Mouse (Mus musculus): ENCODE results near the gene Ebf1. TPM values are rescaled to one million over a fixed set of nuclear protein-coding genes. Genes with fewer than 3 reads are reported as not detected.

Gene Ebf1
- polyA plus RNA-seq, 1 experiment = not detected

GRCm38 (mm10) chr11:44949140-44949539, 332.0 kb downstream of the Ebf1 start:
- no peak overlapping the region for H3K27ac ChIP-seq (ENCODE audit: insufficient read depth, low read depth, low read length)
- 88% methylated on average over 3 of the region's 3 CpGs for WGBS
- no peaks in the 10 kb centered on the region for H3K4me1 ChIP-seq (ENCODE audit: control insufficient read depth, insufficient read depth, low read length)
- H3K4me3 ChIP-seq (ENCODE audit: insufficient read depth, low read depth, low read length) = no peak overlapping the region
- no peak for TF ChIP-seq CTCF (IDR thresholded peaks at IDR 0.05; ENCODE audit: insufficient read depth, low read depth, low read length)
- TF ChIP-seq POLR2A (IDR thresholded peaks at IDR 0.05; ENCODE audit: insufficient read depth, low read depth, low read length) = no peak

- H3K4me3 ChIP-seq (ENCODE audit: insufficient read depth, low read depth, low read length) = no peak overlapping the region
- TF ChIP-seq CTCF (IDR thresholded peaks at IDR 0.05; ENCODE audit: insufficient read depth, low read depth, low read length) (no peak), POLR2A (IDR thresholded peaks at IDR 0.05; ENCODE audit: insufficient read depth, low read depth, low read length) (no peak)
- no peak overlapping the region for H3K27ac ChIP-seq (ENCODE audit: insufficient read depth, low read depth, low read length)
- H3K4me1 ChIP-seq (ENCODE audit: control insufficient read depth, insufficient read depth, low read length) = no peaks in the 10 kb centered on the region
- 97% methylated on average over 9 of the region's 9 CpGs for WGBS
Observed at GRCm38 (mm10) chr11:44950319-44950718, 333.2 kb downstream of the Ebf1 start.

DNA sequence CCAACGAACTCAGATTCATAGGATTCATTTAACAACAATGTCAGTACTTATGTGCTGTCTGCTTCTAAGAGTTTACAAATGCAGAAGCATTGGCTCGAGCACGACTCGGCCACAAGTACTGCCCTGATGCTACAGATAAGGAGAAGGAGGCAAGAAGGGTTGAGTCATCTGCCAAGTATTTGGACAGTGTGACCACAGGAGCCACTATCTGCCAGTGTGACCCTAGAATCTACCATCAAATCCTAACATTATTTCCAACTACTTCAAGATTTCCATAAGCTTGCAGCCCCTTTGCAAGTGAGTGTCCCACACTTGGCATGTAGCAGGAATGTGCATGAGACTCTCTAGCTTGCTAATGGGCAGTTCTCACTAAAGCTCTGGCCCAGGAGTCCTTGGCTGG, 334.4 kb downstream of the Ebf1 start:
- WGBS = 92% methylated on average over 4 of the region's 4 CpGs
- no peaks in the 10 kb centered on the region for H3K4me1 ChIP-seq (ENCODE audit: control insufficient read depth, insufficient read depth, low read length)
- no peak overlapping the region for H3K4me3 ChIP-seq (ENCODE audit: insufficient read depth, low read depth, low read length)
- TF ChIP-seq CTCF (IDR thresholded peaks at IDR 0.05; ENCODE audit: insufficient read depth, low read depth, low read length) (no peak), POLR2A (IDR thresholded peaks at IDR 0.05; ENCODE audit: insufficient read depth, low read depth, low read length) (no peak)
- no peak overlapping the region for H3K27ac ChIP-seq (ENCODE audit: insufficient read depth, low read depth, low read length)

DNA sequence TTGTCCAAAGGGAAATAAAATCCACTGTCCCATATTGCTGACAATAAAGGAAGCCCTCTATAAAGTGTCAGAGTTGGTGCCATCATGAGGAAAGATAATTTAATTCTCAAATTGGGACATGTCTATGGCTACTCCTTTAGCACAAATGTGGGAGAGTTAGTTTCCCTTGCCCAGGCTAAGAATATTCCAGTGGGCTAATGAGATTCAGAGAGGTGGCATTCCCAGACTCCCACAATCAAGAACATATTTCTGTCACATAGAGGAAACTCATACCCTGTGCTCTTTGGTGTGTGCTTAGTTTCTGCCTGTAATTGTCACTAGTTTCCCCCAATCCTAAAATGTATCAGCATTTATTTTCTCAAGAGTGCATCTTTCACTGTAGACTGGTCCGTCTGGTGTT, 336.2 kb downstream of the Ebf1 start:
- 92% methylated on average over 1 of the region's 1 CpGs for WGBS
- no peak overlapping the region for H3K27ac ChIP-seq (ENCODE audit: insufficient read depth, low read depth, low read length)
- H3K4me3 ChIP-seq (ENCODE audit: insufficient read depth, low read depth, low read length) = no peak overlapping the region
- TF ChIP-seq POLR2A (IDR thresholded peaks at IDR 0.05; ENCODE audit: insufficient read depth, low read depth, low read length) = no peak
- no peak for TF ChIP-seq CTCF (IDR thresholded peaks at IDR 0.05; ENCODE audit: insufficient read depth, low read depth, low read length)
- no peaks in the 10 kb centered on the region for H3K4me1 ChIP-seq (ENCODE audit: control insufficient read depth, insufficient read depth, low read length)

GRCm38 (mm10) chr11:44953863-44954262, 336.7 kb downstream of the Ebf1 start:
- WGBS = 92% methylated on average over 11 of the region's 11 CpGs
- no peak overlapping the region for H3K4me3 ChIP-seq (ENCODE audit: insufficient read depth, low read depth, low read length)

GRCm38 (mm10) chr11:44954362-44954761, 337.2 kb downstream of the Ebf1 start:
- Histone ChIP-seq H3K4me3 (ENCODE audit: insufficient read depth, low read depth, low read length) (no peak overlapping the region), H3K4me1 (ENCODE audit: control insufficient read depth, insufficient read depth, low read length) (no peaks in the 10 kb centered on the region), H3K27ac (ENCODE audit: insufficient read depth, low read depth, low read length) (no peak overlapping the region)
- no peak for TF ChIP-seq CTCF (IDR thresholded peaks at IDR 0.05; ENCODE audit: insufficient read depth, low read depth, low read length)
- no peak for TF ChIP-seq POLR2A (IDR thresholded peaks at IDR 0.05; ENCODE audit: insufficient read depth, low read depth, low read length)
- WGBS = 94% methylated on average over 7 of the region's 7 CpGs

More at GRCm38 (mm10) chr11:44953863-44954262, 336.7 kb downstream of the Ebf1 start:
- no peak overlapping the region for H3K27ac ChIP-seq (ENCODE audit: insufficient read depth, low read depth, low read length)
- TF ChIP-seq CTCF (IDR thresholded peaks at IDR 0.05; ENCODE audit: insufficient read depth, low read depth, low read length) = no peak
- no peak for TF ChIP-seq POLR2A (IDR thresholded peaks at IDR 0.05; ENCODE audit: insufficient read depth, low read depth, low read length)
- H3K4me1 ChIP-seq (ENCODE audit: control insufficient read depth, insufficient read depth, low read length) = no peaks in the 10 kb centered on the region

DNA sequence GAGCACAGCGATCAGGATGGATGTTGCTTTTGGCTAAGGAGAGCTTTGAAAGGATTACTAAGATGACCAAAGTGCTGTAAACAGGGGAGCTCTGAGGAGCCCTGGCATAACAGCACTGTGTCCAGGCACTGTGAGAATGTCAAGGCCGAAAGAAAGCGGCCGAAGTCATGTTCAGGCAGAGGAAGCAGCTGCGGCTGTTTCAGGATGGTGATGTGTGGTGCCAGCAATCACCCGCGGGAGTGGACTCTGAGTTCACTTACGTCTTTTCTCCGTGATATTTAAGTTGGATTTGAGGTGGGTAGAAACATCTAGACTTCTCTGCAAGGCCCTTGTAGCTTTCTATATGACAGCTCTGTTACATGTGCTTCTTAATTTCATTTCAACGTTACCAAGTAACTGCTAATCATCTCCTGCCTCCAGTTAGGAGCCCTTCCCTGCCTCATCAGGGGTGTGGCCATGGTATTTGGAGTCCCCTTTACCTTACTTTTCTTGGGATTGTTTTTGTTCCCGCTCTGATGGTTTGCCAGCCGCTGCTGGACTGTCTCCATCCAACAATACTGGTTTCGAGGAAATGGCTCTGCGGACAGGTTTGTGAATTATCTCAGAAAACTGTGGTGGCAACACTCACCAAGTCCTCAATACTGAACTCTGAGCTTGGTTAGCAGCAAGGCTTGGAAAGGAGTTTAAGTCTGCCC, 345.8 kb downstream of the Ebf1 start:
- no peak overlapping the region for H3K4me3 ChIP-seq (ENCODE audit: insufficient read depth, low read depth, low read length)
- no peak overlapping the region for H3K27ac ChIP-seq (ENCODE audit: insufficient read depth, low read depth, low read length)
- 90% methylated on average over 14 of the region's 14 CpGs for WGBS
- TF ChIP-seq POLR2A (IDR thresholded peaks at IDR 0.05; ENCODE audit: insufficient read depth, low read depth, low read length) = no peak
- TF ChIP-seq CTCF (IDR thresholded peaks at IDR 0.05; ENCODE audit: insufficient read depth, low read depth, low read length) = no peak
- H3K4me1 ChIP-seq (ENCODE audit: control insufficient read depth, insufficient read depth, low read length) = no peaks in the 10 kb centered on the region

GRCm38 (mm10) chr11:44969011-44969410, 351.9 kb downstream of the Ebf1 start:
- no peak overlapping the region for H3K27ac ChIP-seq (ENCODE audit: insufficient read depth, low read depth, low read length)
- H3K4me1 ChIP-seq (ENCODE audit: control insufficient read depth, insufficient read depth, low read length) = no peaks in the 10 kb centered on the region
- TF ChIP-seq CTCF (IDR thresholded peaks at IDR 0.05; ENCODE audit: insufficient read depth, low read depth, low read length) (no peak), POLR2A (IDR thresholded peaks at IDR 0.05; ENCODE audit: insufficient read depth, low read depth, low read length) (no peak)
- H3K4me3 ChIP-seq (ENCODE audit: insufficient read depth, low read depth, low read length) = no peak overlapping the region
- WGBS = 54% methylated on average over 4 of the region's 4 CpGs

DNA sequence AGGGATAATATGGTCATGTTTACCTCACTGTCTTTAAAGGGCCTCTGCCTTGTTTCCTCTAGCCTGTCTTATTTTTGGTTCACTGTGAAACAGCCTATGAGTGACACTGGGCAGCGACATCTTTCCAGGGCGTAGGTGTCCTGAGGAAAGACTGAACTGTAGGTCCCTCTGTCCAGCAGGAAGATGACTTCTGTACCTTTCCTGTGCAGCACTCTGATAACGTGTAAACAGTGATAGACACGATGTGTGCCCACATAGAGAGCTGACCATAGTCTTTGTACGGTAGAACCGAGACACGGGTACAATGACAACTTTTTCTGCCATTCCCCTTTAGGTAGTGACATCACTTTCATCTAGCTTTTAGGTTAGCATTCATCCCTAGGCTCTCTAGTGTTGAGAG, 357.2 kb downstream of the Ebf1 start:
- Histone ChIP-seq H3K27ac (ENCODE audit: insufficient read depth, low read depth, low read length) (no peak overlapping the region), H3K4me3 (ENCODE audit: insufficient read depth, low read depth, low read length) (no peak overlapping the region), H3K4me1 (ENCODE audit: control insufficient read depth, insufficient read depth, low read length) (0 out of 2 replicates have a peak, but pooled peaks cover 2% of the 10 kb centered on the region)
- WGBS = 91% methylated on average over 7 of the region's 7 CpGs
- TF ChIP-seq CTCF (IDR thresholded peaks at IDR 0.05; ENCODE audit: insufficient read depth, low read depth, low read length) = no peak
- no peak for TF ChIP-seq POLR2A (IDR thresholded peaks at IDR 0.05; ENCODE audit: insufficient read depth, low read depth, low read length)

Measured in olfactory bulb, adult 2 months (tissue).